Mouse (Mus musculus): Measurements from ENCODE around the gene Tiam1. TPM values are rescaled to one million over a fixed set of nuclear protein-coding genes. Genes with fewer than 3 reads are reported as not detected.
A peak's percentile ranks its signal among the peaks of the same experiment; 100 is the strongest.

Tiam1 gene
- polyA plus RNA-seq, 1 experiment from 2014 or later = 12.8 TPM

GRCm38 (mm10) chr16:89952821-89953220 is 190.7 kb downstream of the Tiam1 start:
- no peaks in the 10 kb centered on the region for H3K9me3 ChIP-seq (ENCODE audit: control insufficient read depth, low read length)
- H3K4me1 ChIP-seq (replicated peaks; ENCODE audit: control insufficient read depth, insufficient read depth, low read length) = peaks cover 19% of the 10 kb centered on the region
- H3K27me3 ChIP-seq (ENCODE audit: control insufficient read depth, insufficient read depth, low read depth, low read length) = no peaks in the 10 kb centered on the region
- no peak overlapping the region for H3K9ac ChIP-seq (ENCODE audit: low read length)
- no peaks in the 10 kb centered on the region for H3K36me3 ChIP-seq (ENCODE audit: control insufficient read depth, insufficient read depth, low read length)
- no peak overlapping the region for H3K4me3 ChIP-seq (ENCODE audit: low read length)
- no peak for ATAC-seq (ENCODE audit: low read depth)
- H3K27ac ChIP-seq (ENCODE audit: low read length) = no peak overlapping the region
- 79% methylated on average over 5 of the region's 5 CpGs for WGBS
- H3K4me2 ChIP-seq (ENCODE audit: low read depth, low read length) = no peak overlapping the region

DNA sequence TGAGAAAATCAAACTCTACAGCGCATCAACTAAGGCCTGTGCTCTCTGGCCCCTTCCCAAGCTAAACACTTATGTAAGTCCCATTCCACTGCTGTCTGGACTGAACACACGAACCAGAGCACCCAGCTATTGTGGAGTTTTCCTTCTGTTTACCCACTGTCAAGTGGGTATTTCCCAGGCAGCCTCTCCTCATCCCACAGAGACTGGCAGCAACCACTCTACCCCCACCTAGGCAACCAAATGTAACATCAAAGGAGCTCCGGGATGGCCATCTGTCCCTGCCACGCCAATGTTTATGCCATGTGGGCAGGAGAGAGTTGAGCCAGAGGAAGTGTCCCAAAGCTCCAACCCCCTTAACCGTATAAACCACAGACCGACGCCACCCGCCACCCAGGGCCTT is 192.8 kb downstream of the Tiam1 start:
- Histone ChIP-seq H3K9me3 (ENCODE audit: control insufficient read depth, low read length) (no peaks in the 10 kb centered on the region), H3K9ac (ENCODE audit: low read length) (no peak overlapping the region), H3K27ac (ENCODE audit: low read length) (0 out of 2 replicates have a peak overlapping the region, but pooled peaks have one; percentile 16), H3K4me3 (ENCODE audit: low read length) (no peak overlapping the region), H3K27me3 (ENCODE audit: control insufficient read depth, insufficient read depth, low read depth, low read length) (no peaks in the 10 kb centered on the region), H3K4me2 (ENCODE audit: low read depth, low read length) (no peak overlapping the region), H3K36me3 (ENCODE audit: control insufficient read depth, insufficient read depth, low read length) (no peaks in the 10 kb centered on the region), H3K4me1 (replicated peaks; ENCODE audit: control insufficient read depth, insufficient read depth, low read length) (peaks cover 19% of the 10 kb centered on the region)
- peak; percentile 78 for ATAC-seq (ENCODE audit: low read depth)
- WGBS = 40% methylated on average over 8 of the region's 8 CpGs

- Histone ChIP-seq H3K9me3 (ENCODE audit: control insufficient read depth, low read length) (no peaks in the 10 kb centered on the region), H3K27ac (ENCODE audit: low read length) (0 out of 2 replicates have a peak overlapping the region, but pooled peaks have one; percentile 23), H3K27me3 (ENCODE audit: control insufficient read depth, insufficient read depth, low read depth, low read length) (no peaks in the 10 kb centered on the region), H3K4me2 (ENCODE audit: low read depth, low read length) (no peak overlapping the region), H3K36me3 (ENCODE audit: control insufficient read depth, insufficient read depth, low read length) (no peaks in the 10 kb centered on the region), H3K4me3 (ENCODE audit: low read length) (no peak overlapping the region), H3K4me1 (replicated peaks; ENCODE audit: control insufficient read depth, insufficient read depth, low read length) (peaks cover 19% of the 10 kb centered on the region), H3K9ac (ENCODE audit: low read length) (no peak overlapping the region)
- ATAC-seq (ENCODE audit: low read depth) = no peak
- 59% methylated on average over 6 of the region's 6 CpGs for WGBS
Measured at GRCm38 (mm10) chr16:89950251-89950650, 193.3 kb downstream of the Tiam1 start.

- no peak overlapping the region for H3K4me3 ChIP-seq (ENCODE audit: low read length)
- WGBS = 92% methylated on average over 1 of the region's 1 CpGs
- no peak overlapping the region for H3K4me2 ChIP-seq (ENCODE audit: low read depth, low read length)
- no peaks in the 10 kb centered on the region for H3K36me3 ChIP-seq (ENCODE audit: control insufficient read depth, insufficient read depth, low read length)
- H3K27ac ChIP-seq (ENCODE audit: low read length) = no peak overlapping the region
- H3K27me3 ChIP-seq (ENCODE audit: control insufficient read depth, insufficient read depth, low read depth, low read length) = no peaks in the 10 kb centered on the region
- H3K9me3 ChIP-seq (ENCODE audit: control insufficient read depth, low read length) = no peaks in the 10 kb centered on the region
- H3K9ac ChIP-seq (ENCODE audit: low read length) = no peak overlapping the region
- peaks cover 18% of the 10 kb centered on the region for H3K4me1 ChIP-seq (replicated peaks; ENCODE audit: control insufficient read depth, insufficient read depth, low read length)
- no peak for ATAC-seq (ENCODE audit: low read depth)
Measured at GRCm38 (mm10) chr16:89948040-89948439, 195.5 kb downstream of the Tiam1 start.

DNA sequence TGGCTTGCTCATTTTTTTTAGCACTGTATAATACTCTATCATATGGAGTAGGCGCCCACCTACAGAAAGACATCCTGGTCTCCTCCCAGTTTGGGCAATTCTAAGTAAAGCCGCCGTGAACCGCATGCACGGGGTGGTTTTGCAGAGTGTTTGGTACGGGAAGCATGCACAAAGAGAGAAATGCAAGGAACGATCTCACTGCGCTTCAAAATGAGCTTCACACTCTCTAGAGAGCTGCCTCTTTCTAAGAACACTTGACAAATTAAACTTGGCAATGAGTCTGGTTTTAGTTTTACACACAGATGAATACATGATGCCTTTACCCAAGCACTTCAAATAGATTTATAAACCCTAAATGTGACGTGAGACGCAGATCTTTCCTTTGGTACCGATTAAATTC is 196.8 kb downstream of the Tiam1 start:
- no peaks in the 10 kb centered on the region for H3K9me3 ChIP-seq (ENCODE audit: control insufficient read depth, low read length)
- H3K4me2 ChIP-seq (ENCODE audit: low read depth, low read length) = no peak overlapping the region
- H3K27ac ChIP-seq (ENCODE audit: low read length) = no peak overlapping the region
- no peak overlapping the region for H3K9ac ChIP-seq (ENCODE audit: low read length)
- ATAC-seq (ENCODE audit: low read depth) = no peak
- H3K4me1 ChIP-seq (replicated peaks; ENCODE audit: control insufficient read depth, insufficient read depth, low read length) = peaks cover 18% of the 10 kb centered on the region
- no peaks in the 10 kb centered on the region for H3K36me3 ChIP-seq (ENCODE audit: control insufficient read depth, insufficient read depth, low read length)
- H3K4me3 ChIP-seq (ENCODE audit: low read length) = no peak overlapping the region
- WGBS = 86% methylated on average over 11 of the region's 11 CpGs
- no peaks in the 10 kb centered on the region for H3K27me3 ChIP-seq (ENCODE audit: control insufficient read depth, insufficient read depth, low read depth, low read length)

DNA sequence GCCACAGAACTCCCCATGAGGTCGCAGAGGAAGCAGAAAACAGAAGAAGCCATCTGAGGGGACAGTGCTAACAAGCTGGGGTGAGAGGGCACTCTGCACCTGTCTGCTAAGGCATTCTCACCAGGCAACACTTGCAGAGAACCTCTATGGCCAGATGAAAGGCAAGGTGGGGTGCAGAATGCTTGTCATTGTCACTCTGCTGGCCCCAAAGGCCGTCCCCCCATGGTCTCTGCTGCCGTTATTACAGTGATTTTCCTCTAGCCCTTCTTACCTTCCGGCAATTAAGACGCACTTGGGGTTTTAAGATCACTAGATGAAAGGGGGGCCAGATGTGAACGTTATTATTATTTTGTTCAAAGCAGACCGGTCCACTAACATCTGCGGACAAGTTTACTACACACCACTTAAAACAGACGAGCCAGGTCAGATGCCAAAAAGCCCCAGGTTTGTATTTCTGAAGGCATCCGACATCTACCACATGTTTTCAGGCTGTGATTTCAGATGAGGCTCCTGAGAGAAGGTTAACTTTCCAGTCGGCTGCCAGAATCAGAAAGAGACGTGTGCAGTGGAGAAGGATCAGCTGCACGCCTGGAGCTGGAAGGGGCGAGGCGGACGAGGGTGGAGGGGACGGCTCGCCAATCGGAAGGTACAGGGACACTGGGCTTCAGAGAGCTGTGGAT is 198.8 kb downstream of the Tiam1 start:
- no peak overlapping the region for H3K4me3 ChIP-seq (ENCODE audit: low read length)
- peaks cover 7% of the 10 kb centered on the region for H3K4me1 ChIP-seq (replicated peaks; ENCODE audit: control insufficient read depth, insufficient read depth, low read length)
- ATAC-seq (ENCODE audit: low read depth) = no peak
- H3K4me2 ChIP-seq (ENCODE audit: low read depth, low read length) = no peak overlapping the region
- no peak overlapping the region for H3K27ac ChIP-seq (ENCODE audit: low read length)
- 52% methylated on average over 19 of the region's 19 CpGs for WGBS
- no peak overlapping the region for H3K9ac ChIP-seq (ENCODE audit: low read length)
- H3K9me3 ChIP-seq (ENCODE audit: control insufficient read depth, low read length) = 0 out of 2 replicates have a peak, but pooled peaks cover 2% of the 10 kb centered on the region
- no peaks in the 10 kb centered on the region for H3K27me3 ChIP-seq (ENCODE audit: control insufficient read depth, insufficient read depth, low read depth, low read length)
- H3K36me3 ChIP-seq (ENCODE audit: control insufficient read depth, insufficient read depth, low read length) = no peaks in the 10 kb centered on the region

DNA sequence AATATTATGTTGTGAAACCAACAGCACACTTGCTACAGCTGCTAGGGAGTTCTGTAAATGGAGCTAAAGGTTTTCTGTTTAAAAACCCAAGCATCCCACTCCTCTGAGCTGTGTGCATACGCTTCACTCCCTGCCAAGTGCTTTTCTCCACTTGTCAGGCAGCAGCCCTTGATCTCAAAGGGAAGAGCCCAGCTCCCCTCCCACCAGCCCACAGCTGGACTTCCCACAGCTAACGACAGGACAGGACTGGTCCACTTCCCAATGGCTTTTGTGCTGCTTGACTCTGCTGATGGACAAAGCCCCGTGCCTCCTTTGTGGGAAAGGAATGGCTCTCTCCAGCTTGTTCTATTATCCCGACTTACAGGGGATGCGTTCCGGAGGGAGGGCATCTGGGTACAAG is 199.5 kb downstream of the Tiam1 start:
- no peak overlapping the region for H3K9ac ChIP-seq (ENCODE audit: low read length)
- peaks cover 6% of the 10 kb centered on the region for H3K4me1 ChIP-seq (replicated peaks; ENCODE audit: control insufficient read depth, insufficient read depth, low read length)
- WGBS = 38% methylated on average over 6 of the region's 6 CpGs
- 0 out of 2 replicates have a peak, but pooled peaks cover 2% of the 10 kb centered on the region for H3K9me3 ChIP-seq (ENCODE audit: control insufficient read depth, low read length)
- H3K27ac ChIP-seq (ENCODE audit: low read length) = no peak overlapping the region
- 0 out of 2 replicates have a peak, but pooled peaks have one; percentile 30 for ATAC-seq (ENCODE audit: low read depth)
- H3K4me2 ChIP-seq (ENCODE audit: low read depth, low read length) = no peak overlapping the region
- no peaks in the 10 kb centered on the region for H3K36me3 ChIP-seq (ENCODE audit: control insufficient read depth, insufficient read depth, low read length)
- no peak overlapping the region for H3K4me3 ChIP-seq (ENCODE audit: low read length)
- no peaks in the 10 kb centered on the region for H3K27me3 ChIP-seq (ENCODE audit: control insufficient read depth, insufficient read depth, low read depth, low read length)

DNA sequence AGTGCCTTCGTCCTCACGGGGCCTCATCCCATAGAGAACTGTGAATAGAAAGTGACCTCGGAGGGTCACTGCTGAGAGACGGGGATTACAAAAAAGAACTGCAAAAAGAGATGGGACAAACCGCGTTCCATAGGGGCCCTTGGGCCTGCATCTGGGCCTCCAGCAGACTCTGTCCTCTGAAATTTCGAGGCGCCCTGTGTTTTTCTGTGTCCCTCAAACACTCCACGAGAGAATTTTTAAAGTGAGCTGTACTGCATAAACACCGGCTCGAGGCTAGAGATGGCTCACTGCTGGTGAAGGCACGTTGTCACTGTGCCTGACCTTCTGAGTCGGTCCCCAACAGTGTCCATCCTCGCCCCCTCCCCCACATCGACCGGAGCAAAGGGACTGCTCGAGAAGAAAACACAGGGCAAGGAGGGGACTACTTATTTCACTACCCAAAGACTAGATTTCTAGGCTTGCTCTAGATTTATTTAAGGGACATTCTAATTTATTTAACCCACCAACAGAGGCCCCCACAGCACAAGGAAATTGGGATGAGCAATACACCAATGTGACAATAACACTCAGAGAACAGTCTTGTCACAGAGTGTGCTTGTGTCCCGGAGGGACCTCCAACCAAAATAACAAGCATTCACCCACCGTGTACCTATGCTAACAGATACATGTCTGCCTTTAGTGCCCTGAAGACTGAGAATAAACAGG is 200.2 kb downstream of the Tiam1 start:
- 36% methylated on average over 19 of the region's 19 CpGs for WGBS
- Histone ChIP-seq H3K9ac (ENCODE audit: low read length) (no peak overlapping the region), H3K27ac (ENCODE audit: low read length) (no peak overlapping the region), H3K27me3 (ENCODE audit: control insufficient read depth, insufficient read depth, low read depth, low read length) (no peaks in the 10 kb centered on the region), H3K9me3 (ENCODE audit: control insufficient read depth, low read length) (0 out of 2 replicates have a peak, but pooled peaks cover 2% of the 10 kb centered on the region), H3K4me2 (ENCODE audit: low read depth, low read length) (no peak overlapping the region), H3K4me3 (ENCODE audit: low read length) (no peak overlapping the region), H3K36me3 (ENCODE audit: control insufficient read depth, insufficient read depth, low read length) (no peaks in the 10 kb centered on the region), H3K4me1 (replicated peaks; ENCODE audit: control insufficient read depth, insufficient read depth, low read length) (peaks cover 6% of the 10 kb centered on the region)
- ATAC-seq (ENCODE audit: low read depth) = 0 out of 2 replicates have a peak, but pooled peaks have one; percentile 20

GRCm38 (mm10) chr16:89940696-89941095 is 202.9 kb downstream of the Tiam1 start:
- Histone ChIP-seq H3K4me1 (replicated peaks; ENCODE audit: control insufficient read depth, insufficient read depth, low read length) (peaks cover 6% of the 10 kb centered on the region), H3K9ac (ENCODE audit: low read length) (no peak overlapping the region), H3K4me3 (ENCODE audit: low read length) (no peak overlapping the region), H3K9me3 (ENCODE audit: control insufficient read depth, low read length) (0 out of 2 replicates have a peak, but pooled peaks cover 2% of the 10 kb centered on the region), H3K27ac (ENCODE audit: low read length) (no peak overlapping the region), H3K4me2 (ENCODE audit: low read depth, low read length) (no peak overlapping the region), H3K27me3 (ENCODE audit: control insufficient read depth, insufficient read depth, low read depth, low read length) (no peaks in the 10 kb centered on the region), H3K36me3 (ENCODE audit: control insufficient read depth, insufficient read depth, low read length) (no peaks in the 10 kb centered on the region)
- 88% methylated on average over 8 of the region's 8 CpGs for WGBS
- ATAC-seq (ENCODE audit: low read depth) = no peak
